Mouse (Mus musculus): ENCODE data around the gene Tex38.

Gene Tex38

GRCm38 (mm10) chr4:115780918-115781317 lies at the start of gene Tex38:
TSS of gene Tex38 (minus strand) at chr4:115781018.
- in situ Hi-C loops (cut with MboI; ENCODE audit: low sequenced_read_pairs): no loop called here

GRCm38 (mm10) chr4:115830491-115830890 lies 49.7 kb upstream of the Tex38 start:
- in situ Hi-C loops (cut with MboI; ENCODE audit: low sequenced_read_pairs): no loop called here

DNA sequence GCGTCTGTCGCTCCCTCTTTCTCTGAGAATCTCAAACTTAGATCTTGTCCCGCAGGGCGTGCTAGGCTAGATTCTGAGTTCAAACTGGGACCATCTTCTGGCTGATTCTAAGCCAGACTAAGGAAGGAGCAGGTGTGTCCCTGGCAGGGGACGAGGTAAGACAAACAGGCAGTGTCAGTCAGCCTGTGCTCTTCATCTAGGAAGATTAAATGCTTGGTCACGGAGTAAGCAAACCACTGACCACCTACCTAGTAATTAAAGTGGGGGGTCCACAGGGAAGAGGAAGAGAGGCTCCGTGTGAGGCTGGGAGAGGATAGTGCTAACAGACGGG lies 47.7 kb upstream of the Tex38 start:
- in situ Hi-C loops (cut with MboI; ENCODE audit: low sequenced_read_pairs): no loop called here

- in situ Hi-C loops (cut with MboI; ENCODE audit: low sequenced_read_pairs): no loop called here
Observed at GRCm38 (mm10) chr4:115827888-115828571, 47.2 kb upstream of the Tex38 start, which contains the start of gene Mob3c. TSS of gene Mob3c (plus strand) at chr4:115828092.

- in situ Hi-C loops (cut with MboI; ENCODE audit: low sequenced_read_pairs): no loop called here
Observed at GRCm38 (mm10) chr4:115827535-115827887, 46.7 kb upstream of the Tex38 start.

GRCm38 (mm10) chr4:115827066-115827465 lies 46.2 kb upstream of the Tex38 start:
- in situ Hi-C loops (cut with MboI; ENCODE audit: low sequenced_read_pairs): no loop called here

DNA sequence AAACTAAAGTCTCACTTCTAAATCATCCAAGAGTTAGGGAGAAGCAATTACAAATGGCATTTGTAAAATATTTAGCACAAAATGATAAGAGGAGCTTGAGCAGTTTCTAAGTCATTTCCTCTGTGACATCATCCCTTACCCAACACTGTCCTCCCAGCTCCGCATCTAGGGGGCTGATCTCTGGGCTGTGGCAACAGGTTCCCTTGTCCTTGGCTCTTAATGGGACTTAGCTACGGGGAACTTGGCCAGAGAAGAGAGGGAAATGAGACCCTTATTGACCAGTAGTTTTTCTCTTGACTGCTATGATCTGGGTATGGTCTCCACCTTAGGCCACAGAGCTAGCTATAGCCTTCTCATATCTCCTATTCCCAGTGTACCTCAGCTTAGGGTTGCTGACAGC lies 44.5 kb upstream of the Tex38 start:
- in situ Hi-C loops (cut with MboI; ENCODE audit: low sequenced_read_pairs): no loop called here

DNA sequence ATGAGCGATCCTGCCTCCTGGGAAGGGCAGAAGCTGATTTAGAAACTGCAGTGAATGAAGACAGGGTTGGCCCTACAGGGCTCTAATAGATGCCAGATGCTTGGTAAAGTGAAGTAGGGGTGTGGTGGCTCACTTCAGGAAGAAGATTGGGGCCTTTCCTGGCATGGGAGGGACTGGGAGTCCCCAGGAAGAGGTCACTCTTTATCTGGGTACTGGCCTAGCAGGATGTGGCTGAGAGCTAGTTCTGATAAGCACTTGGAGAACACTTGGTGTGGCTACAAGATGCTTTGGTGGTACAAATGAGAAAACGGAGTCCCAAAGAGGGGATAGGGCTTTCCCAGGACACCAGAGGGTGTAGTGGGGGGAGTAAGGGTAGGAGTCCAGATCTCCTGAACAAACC lies 43.4 kb upstream of the Tex38 start:
- in situ Hi-C loops (cut with MboI; ENCODE audit: low sequenced_read_pairs): no loop called here

GRCm38 (mm10) chr4:115821928-115822327 lies 41.1 kb upstream of the Tex38 start:
- in situ Hi-C loops (cut with MboI; ENCODE audit: low sequenced_read_pairs): no loop called here

DNA sequence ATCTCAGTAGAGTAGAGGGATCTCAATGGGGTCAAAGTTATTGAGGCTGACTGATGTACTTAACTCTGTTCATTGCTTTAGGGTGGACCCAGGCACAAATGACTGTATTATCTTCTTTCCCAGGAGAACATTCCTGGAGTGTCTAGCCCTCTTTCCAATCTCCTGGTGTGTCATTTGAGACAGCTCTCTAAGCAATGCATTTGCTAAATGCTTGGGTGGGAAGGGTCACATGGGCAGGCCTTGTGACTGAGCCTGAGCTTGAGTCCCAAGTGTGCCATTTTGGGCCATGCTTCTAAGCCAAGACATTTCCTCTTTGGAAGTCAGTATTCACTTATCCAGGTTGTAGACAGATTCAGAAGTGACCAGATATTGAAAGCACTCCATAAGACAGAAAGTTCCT lies 40.6 kb upstream of the Tex38 start:
- in situ Hi-C loops (cut with MboI; ENCODE audit: low sequenced_read_pairs): no loop called here

- in situ Hi-C loops (cut with MboI; ENCODE audit: low sequenced_read_pairs): no loop called here
Observed at GRCm38 (mm10) chr4:115820944-115821343, 40.1 kb upstream of the Tex38 start.

- in situ Hi-C loops (cut with MboI; ENCODE audit: low sequenced_read_pairs): no loop called here
Observed at GRCm38 (mm10) chr4:115820199-115820598, 39.4 kb upstream of the Tex38 start.

DNA sequence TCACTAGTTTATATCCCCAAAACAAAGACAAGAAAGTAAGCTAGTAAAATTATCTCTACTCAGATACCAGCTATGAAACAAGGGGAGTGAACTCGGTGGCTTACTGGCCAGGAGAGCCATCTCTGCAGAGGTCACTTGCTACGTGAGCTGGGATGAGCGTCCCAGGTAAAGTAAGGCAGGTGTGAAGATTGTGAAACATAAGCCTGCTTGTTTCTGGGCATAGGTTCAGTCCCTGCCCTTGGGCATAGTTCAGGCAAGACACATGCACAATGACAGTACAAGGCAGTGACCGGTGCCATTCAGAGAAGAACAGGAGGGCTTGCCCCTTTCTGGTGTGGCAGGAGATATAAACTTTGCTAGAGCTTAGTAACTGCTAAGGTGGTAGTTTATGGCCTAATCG lies 34.8 kb upstream of the Tex38 start:
- in situ Hi-C loops (cut with MboI; ENCODE audit: low sequenced_read_pairs): no loop called here

DNA sequence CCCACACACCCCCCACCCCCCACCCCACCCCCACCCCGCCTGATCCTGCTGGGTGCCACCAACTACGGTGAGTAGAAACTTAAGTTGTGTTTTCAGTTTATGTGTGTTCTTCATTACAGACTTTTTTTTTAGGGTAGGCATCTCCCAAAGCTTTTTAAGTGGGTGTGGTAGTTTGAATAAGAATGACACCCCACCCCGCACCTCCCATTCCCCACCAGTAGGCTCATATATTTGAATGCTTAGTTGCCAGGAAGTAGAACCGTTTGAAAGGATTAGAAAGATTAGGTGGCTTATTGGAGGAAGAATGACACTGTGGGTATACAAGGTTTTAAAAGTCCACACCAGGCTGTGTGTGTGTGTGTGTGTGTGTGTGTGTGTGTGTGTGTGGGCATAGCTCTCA lies 31.5 kb upstream of the Tex38 start:
- in situ Hi-C loops (cut with MboI; ENCODE audit: low sequenced_read_pairs): no loop called here

DNA sequence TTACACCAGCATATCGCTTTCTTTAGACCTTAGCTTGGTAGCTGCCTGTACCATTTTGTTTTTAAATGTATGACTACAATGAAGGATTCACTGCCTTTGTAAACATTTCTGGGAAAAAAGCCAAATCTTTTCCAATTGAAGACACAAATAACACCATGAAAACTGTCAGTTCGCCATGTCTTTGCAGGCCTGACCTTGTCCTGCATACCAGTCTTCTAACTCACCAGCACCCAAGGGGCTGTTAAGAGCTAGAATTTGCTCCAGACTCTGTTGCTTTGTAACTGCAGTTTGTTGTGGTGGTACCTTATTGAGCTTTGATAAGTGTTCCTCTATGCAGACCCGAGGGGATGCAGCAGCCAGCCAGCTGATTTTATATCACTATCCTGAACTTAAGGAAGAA lies 19.2 kb upstream of the Tex38 start:
- in situ Hi-C loops (cut with MboI; ENCODE audit: low sequenced_read_pairs): no loop called here

GRCm38 (mm10) chr4:115795360-115795759 lies 14.5 kb upstream of the Tex38 start:
- in situ Hi-C loops (cut with MboI; ENCODE audit: low sequenced_read_pairs): no loop called here

- in situ Hi-C loops (cut with MboI; ENCODE audit: low sequenced_read_pairs): no loop called here
Observed at GRCm38 (mm10) chr4:115790864-115791263, 10.0 kb upstream of the Tex38 start.

GRCm38 (mm10) chr4:115785511-115786034 lies 4.8 kb upstream of the Tex38 start:
- in situ Hi-C loops (cut with MboI; ENCODE audit: low sequenced_read_pairs): no loop called here

DNA sequence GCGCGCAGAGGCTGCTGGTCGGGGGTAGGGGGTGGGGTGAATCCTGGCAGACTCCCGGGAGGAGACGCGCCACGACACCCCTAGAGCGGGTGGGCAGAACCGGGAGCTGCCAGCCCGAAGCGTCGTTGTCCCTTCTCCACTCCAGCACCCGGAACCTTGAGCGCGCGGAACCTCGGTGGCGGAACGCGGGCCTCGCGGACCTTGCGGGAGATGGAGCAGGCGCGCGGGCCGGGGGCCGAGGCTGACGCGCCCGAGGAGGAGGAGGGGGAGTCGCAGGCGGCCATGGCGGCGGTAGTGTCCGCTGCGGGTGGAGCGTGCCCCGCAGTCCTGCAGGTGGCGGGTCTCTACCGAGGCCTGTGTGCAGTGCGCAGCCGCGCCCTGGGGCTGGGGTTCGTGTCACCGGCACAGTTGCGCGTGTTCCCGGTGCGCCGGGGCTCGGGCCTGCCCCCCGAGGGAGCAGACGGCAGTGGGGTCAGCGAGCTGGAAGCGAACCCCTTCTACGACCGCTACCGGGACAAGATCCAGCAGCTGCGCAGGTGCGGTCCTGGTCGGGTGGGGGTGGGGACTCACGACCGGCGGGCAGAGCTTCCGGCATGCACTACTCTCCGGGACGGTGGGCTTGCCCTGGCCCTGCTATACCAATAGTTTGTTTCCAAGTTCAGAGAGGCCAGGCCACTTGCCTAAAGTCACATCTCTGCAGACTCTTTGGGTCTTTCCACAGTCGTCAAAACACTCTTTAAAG lies 4.1 kb upstream of the Tex38 start, which contains the start of gene Atpaf1:
Gene Atpaf1 (plus strand): TSS at position 44 of the 742 bp plus-strand sequence.
- in situ Hi-C loops (cut with MboI; ENCODE audit: low sequenced_read_pairs): no loop called here

GRCm38 (mm10) chr4:115782026-115782805 lies 1.4 kb upstream of the Tex38 start:
- in situ Hi-C loops (cut with MboI; ENCODE audit: low sequenced_read_pairs): no loop called here

GRCm38 (mm10) chr4:115780269-115780668 lies 549 bp downstream of the Tex38 start:
- in situ Hi-C loops (cut with MboI; ENCODE audit: low sequenced_read_pairs): no loop called here

GRCm38 (mm10) chr4:115777627-115778026 lies 3.2 kb downstream of the Tex38 start:
- in situ Hi-C loops (cut with MboI; ENCODE audit: low sequenced_read_pairs): no loop called here
